Mouse (Mus musculus) E14TG2a.4 (cell line): ENCODE data around the gene Mid1.
A peak's percentile ranks its signal among the peaks of the same experiment; 100 is the strongest.
"Not testable (repeated sequence)": the region's sequence is repeated elsewhere in the genome, so short reads cannot be mapped to it uniquely, and the experiment has no call there.

Experiments
- H3K27me3 ChIP-seq: 2 replicates; pipeline ENCODE4 v1.6.1; 2014; ENCODE audit warnings: low read length, control low read depth; ENCODE audit not compliant: insufficient read depth
- H3K36me3 ChIP-seq: 2 replicates; pipeline ENCODE4 v1.6.1; 2014; ENCODE audit warnings: low read length, control low read depth; ENCODE audit not compliant: insufficient read depth
- H3K4me1 ChIP-seq: replicated peaks from 2 replicates; pipeline ENCODE4 v1.6.1; 2014; ENCODE audit warnings: low read depth, low read length, control low read depth
- H3K4me3 ChIP-seq: replicated peaks from 2 replicates; pipeline ENCODE4 v1.5.1; 2014; ENCODE audit warnings: mild to moderate bottlenecking, low read length
- H3K9me3 ChIP-seq: 2 replicates; pipeline ENCODE4 v1.6.1; 2014; ENCODE audit warnings: low read length, control low read depth
- POU5F1 ChIP-seq: IDR thresholded peaks from 2 replicates; pipeline ENCODE4 v1.6.1; 2014; ENCODE audit warnings: low read length, borderline replicate concordance

Mid1 gene

DNA sequence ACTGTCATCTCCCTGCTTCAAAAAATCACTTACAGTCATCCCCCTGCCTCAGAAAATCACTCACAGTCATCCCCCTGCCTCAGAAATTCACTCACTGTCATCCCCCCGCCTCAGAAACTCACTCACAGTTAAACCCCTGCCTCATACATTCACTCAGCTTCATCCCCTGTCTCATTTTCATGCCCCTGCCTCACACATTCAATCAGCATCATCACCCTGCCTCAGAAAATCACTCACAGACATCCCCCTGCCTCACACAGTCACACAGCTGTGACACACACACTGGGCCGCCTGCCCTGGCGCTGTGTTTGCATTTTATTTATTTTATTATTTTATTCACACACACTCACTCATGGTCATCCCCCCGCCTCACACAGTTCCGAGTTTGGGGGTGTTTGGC is 319.8 kb downstream of the Mid1 start:
- peaks cover 49% of the 10 kb centered on the region for H3K4me1 ChIP-seq
- peaks cover 50% of the 10 kb centered on the region for H3K9me3 ChIP-seq
- not testable (repeated sequence) for H3K4me3 ChIP-seq, H3K27me3 ChIP-seq, H3K36me3 ChIP-seq

DNA sequence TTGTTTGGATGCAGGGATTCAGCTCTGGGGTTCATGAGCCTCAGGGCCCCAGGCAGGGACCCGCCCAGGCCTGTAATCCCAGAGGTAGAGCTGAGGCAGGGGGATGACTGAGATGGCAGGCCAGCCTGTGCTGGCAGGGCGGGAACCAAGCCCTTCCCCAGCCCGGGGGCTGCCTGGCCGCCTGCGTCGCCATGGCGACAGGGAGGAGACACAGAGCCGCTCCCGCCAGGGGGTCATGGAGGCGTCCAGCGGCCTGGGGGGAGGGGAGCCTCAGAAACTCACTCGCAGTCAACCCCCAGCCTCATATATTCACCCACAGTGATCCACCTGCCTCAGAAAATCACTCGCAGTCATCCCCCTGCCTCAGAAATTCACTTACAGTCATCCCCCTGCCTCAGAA is 320.2 kb downstream of the Mid1 start:
- H3K9me3 ChIP-seq: peaks cover 52% of the 10 kb centered on the region
- peaks cover 49% of the 10 kb centered on the region for H3K4me1 ChIP-seq
- H3K36me3 ChIP-seq, H3K27me3 ChIP-seq: not testable (repeated sequence)
- 0 out of 2 replicates have a peak overlapping the region, but pooled peaks have one; percentile 14 for H3K4me3 ChIP-seq

DNA sequence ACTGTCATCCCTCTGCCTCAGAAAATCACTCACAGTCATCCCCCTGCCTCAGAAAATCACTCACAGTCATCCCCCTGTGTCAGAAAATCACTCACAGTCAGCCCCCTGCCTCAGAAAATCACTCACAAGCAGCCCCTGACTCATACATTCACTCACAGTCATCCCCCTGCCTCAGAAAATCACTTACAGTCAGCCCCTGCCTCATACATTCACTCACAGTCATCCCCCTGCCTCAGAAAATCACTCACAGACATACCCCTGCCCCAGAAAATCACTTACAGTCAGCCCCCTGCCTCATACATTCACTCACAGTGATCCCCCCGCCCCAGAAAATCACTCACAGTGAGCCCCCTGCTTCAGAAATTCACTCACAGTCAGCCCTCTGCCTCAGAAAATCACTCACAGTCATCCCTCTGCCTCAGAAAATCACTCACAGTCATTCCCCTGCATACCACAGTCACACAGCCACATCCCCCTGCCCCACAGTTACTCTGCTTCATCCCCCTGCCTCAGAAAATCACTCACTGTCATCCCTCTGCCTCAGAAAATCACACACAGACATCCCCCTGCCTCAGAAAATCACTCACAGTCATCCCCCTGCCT is 320.8 kb downstream of the Mid1 start:
- not testable (repeated sequence) for H3K27me3 ChIP-seq, H3K36me3 ChIP-seq, H3K4me3 ChIP-seq
- H3K4me1 ChIP-seq: peaks cover 46% of the 10 kb centered on the region
- peaks cover 49% of the 10 kb centered on the region for H3K9me3 ChIP-seq

DNA sequence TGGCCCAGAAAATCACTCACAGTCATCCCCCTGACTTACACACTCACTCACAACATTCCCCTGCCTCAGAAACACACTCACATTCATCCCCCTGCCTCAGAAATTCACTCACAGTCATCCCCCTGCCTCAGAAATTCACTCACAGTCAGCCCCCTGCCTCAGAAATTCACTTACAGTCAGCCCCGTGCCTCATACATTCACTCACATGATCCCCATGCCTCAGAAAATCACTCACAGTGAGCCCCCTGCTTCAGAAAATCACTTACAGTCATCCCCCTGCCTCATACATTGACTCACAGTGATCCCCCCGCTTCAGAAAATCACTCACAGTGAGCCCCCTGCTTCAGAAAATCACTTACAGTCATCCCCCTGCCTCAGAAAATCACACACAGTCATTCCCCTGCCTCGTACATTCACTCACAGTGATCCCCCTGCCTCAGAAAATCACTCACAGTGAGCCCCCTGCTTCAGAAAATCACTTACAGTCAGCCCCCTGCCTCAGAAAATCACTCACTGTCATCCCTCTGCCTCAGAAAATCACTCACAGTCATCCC is 321.8 kb downstream of the Mid1 start:
- Histone ChIP-seq H3K4me3 (peak overlapping the region; percentile 43), H3K36me3 (peaks cover 12% of the 10 kb centered on the region), H3K4me1 (peaks cover 45% of the 10 kb centered on the region), H3K9me3 (peaks cover 48% of the 10 kb centered on the region)
- H3K27me3 ChIP-seq: not testable (repeated sequence)

DNA sequence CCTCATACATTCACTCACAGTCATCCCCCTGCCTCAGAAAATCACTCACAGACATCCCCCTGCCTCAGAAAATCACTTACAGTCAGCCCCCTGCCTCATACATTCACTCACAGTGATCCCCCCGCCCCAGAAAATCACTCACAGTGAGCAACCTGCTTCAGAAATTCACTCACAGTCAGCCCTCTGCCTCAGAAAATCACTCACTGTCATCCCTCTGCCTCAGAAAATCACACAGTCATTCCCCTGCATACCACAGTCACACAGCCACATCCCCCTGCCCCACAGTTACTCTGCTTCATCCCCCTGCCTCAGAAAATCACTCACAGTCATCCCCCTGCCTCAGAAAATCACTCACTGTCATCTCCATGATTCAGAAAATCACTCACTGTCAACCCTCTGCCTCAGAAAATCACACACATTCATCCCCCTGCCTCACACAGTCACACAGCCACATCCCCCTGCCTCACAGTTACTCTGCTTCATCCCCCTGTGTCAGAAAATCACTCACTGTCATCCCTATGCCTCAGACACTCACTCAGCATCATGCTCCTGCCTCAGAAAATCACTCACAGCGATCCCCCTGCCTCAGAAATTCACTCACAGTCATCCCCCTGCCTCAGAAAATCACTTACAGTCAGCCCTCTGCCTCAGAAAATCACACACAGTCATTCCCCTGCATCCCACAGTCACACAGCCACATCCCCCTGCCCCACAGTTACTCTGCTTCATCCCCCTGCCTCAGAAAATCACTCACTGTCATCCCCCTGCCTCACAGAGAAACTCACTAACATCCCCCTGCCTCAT is 322.6 kb downstream of the Mid1 start:
- H3K4me3 ChIP-seq: peak overlapping the region; percentile 97

DNA sequence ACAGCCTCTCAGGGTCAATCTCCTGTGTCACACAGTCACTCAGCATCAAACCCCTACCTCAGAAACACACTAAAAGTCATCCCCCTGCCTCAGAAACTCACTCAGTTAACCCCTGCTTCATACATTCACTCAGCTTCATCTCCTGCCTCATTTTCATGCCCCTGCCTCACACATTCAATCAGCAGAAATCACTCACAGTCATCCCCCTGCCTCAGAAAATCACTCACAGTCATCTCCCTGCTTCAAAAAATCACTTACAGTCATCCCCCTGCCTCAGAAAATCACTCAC is 323.1 kb downstream of the Mid1 start:
- H3K4me1 ChIP-seq: peaks cover 41% of the 10 kb centered on the region
- H3K27me3 ChIP-seq: not testable (repeated sequence)
- H3K4me3 ChIP-seq: peak overlapping the region; percentile 97
- H3K36me3 ChIP-seq: peaks cover 12% of the 10 kb centered on the region
- peaks cover 45% of the 10 kb centered on the region for H3K9me3 ChIP-seq

More for the DNA sequence above, 322.6 kb downstream of the Mid1 start:
- peaks cover 41% of the 10 kb centered on the region for H3K4me1 ChIP-seq
- not testable (repeated sequence) for H3K27me3 ChIP-seq
- peaks cover 12% of the 10 kb centered on the region for H3K36me3 ChIP-seq
- peaks cover 46% of the 10 kb centered on the region for H3K9me3 ChIP-seq

DNA sequence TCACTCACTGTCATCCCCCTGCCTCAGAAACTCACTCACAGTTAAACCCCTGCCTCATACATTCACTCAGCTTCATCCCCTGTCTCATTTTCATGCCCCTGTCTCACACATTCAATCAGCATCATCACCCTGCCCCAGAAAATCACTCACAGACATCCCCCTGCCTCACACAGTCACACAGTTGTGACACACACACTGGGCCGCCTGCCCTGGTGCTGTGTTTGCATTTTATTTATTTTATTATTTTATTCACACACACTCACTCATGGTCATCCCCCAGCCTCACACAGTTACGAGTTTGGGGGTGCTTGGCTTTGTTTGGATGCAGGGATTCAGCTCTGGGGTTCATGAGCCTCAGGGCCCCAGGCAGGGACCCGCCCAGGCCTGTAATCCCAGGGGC is 323.6 kb downstream of the Mid1 start:
- H3K4me3 ChIP-seq: peak overlapping the region; percentile 97
- H3K9me3 ChIP-seq: peaks cover 44% of the 10 kb centered on the region
- H3K27me3 ChIP-seq: not testable (repeated sequence)
- peaks cover 39% of the 10 kb centered on the region for H3K4me1 ChIP-seq
- peaks cover 12% of the 10 kb centered on the region for H3K36me3 ChIP-seq

DNA sequence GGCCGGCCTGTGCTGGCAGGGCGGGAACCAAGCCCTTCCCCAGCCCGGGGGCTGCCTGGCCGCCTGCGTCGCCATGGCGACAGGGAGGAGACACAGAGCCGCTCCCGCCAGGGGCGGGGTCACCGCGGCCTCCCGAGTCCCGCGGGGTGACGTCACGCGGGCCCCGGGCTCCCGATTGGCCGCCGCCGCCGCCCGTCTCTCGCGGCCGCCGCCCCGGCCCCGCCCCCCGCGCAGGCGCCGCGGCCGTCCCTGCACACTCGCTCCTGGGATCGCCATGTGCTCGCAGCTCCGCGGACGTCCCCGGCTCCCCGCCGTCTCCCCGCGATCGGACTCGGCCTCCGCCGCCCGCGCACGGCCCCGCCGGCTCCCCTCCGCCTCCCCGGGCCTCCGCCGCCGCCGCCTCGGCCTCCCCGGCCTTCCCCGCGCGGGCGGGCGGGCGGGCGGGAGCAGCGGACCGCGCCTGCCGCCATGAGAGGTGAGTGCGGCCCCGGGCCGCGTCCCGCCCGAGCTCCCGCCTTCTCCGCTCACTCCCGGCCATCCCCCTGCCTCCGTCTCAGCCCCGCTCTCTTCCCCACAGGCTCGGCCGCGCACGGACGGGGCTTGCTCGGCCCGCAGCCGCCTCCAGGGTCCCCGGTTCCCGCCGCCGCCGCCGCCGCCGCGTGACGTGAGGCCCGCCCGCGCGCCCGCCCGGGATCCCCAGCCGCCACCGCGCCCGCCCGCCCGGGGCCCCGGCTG is 324.2 kb downstream of the Mid1 start, which contains the start of gene Gm21887:
TSS of gene Gm21887 (plus strand) at position 644 of the 735 bp plus-strand sequence.
- Histone ChIP-seq H3K4me1 (peaks cover 37% of the 10 kb centered on the region), H3K36me3 (peaks cover 15% of the 10 kb centered on the region), H3K9me3 (peaks cover 40% of the 10 kb centered on the region), H3K4me3 (peak within 1 kb of the TSS; percentile 97)
- H3K27me3 ChIP-seq: not testable (repeated sequence)

DNA sequence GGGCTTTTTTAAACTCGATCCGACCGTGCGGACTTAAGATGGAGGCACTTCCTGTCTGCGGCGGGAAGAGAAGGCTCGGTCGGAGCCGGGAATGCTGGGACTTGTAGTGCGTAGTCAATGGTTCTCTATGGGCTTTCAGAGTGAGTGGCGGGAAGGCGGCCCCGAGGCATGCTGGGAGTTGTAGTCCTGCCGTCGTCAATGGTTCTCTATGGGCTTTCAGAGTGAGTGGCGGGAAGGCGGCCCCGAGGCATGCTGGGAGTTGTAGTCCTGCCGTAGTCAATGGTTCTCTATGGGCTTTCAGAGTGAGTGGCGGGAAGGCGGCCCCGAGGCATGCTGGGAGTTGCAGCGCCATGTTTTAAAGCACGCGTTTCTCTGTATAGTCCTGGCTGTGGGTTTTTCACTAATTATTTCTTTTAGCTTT is 324.8 kb downstream of the Mid1 start:
- TF ChIP-seq POU5F1: 0 out of 2 replicates have a peak, but pooled peaks have one; percentile 53
- Histone ChIP-seq H3K4me3 (peak overlapping the region; percentile 97), H3K4me1 (peaks cover 33% of the 10 kb centered on the region), H3K36me3 (peaks cover 17% of the 10 kb centered on the region), H3K9me3 (peaks cover 35% of the 10 kb centered on the region)
- H3K27me3 ChIP-seq: not testable (repeated sequence)
